Mouse (Mus musculus): ENCODE measurements at regions not wholly inside any gene's neighbourhood (a gene's known extent, or its start where the extent isn't known, plus 50 kb on each side); places are given as distances from the start of the nearest gene placed in this dataset.

- no peak overlapping the region for H3K27ac ChIP-seq (replicated peaks; ENCODE audit: low read depth, low read length)
- H3K4me2 ChIP-seq (ENCODE audit: low read depth, low read length): no peak overlapping the region
- no peak for ATAC-seq (replicated peaks; ENCODE audit: insufficient number of reproducible peaks, low FRiP score, low TSS enrichment, low read depth)
- WGBS: 82% methylated on average over 2 of the region's 2 CpGs
- no peaks in the 10 kb centered on the region for H3K9me3 ChIP-seq (replicated peaks; ENCODE audit: control insufficient read depth, low read length)
- H3K4me1 ChIP-seq (ENCODE audit: control insufficient read depth, insufficient read depth, low read length): no peaks in the 10 kb centered on the region
- no peak overlapping the region for H3K9ac ChIP-seq (replicated peaks; ENCODE audit: low read length)
- no peak overlapping the region for H3K4me3 ChIP-seq (ENCODE audit: low read depth, low read length)
- DNase-seq (ENCODE audit: low spot score): no peak
- H3K27me3 ChIP-seq (ENCODE audit: control insufficient read depth, insufficient read depth, low read length): no peaks in the 10 kb centered on the region
- H3K36me3 ChIP-seq (replicated peaks; ENCODE audit: control insufficient read depth, insufficient read depth, low read depth, low read length): no peaks in the 10 kb centered on the region
Measured at GRCm38 (mm10) chr12:67332483-67332998, 110.2 kb upstream of the Mdga2 start.

- Histone ChIP-seq H3K27me3 (ENCODE audit: control insufficient read depth, insufficient read depth, low read length) (no peaks in the 10 kb centered on the region), H3K27ac (replicated peaks; ENCODE audit: low read depth, low read length) (no peak overlapping the region), H3K4me3 (ENCODE audit: low read depth, low read length) (no peak overlapping the region), H3K9ac (replicated peaks; ENCODE audit: low read length) (no peak overlapping the region), H3K4me2 (ENCODE audit: low read depth, low read length) (no peak overlapping the region), H3K4me1 (ENCODE audit: control insufficient read depth, insufficient read depth, low read length) (no peaks in the 10 kb centered on the region), H3K9me3 (replicated peaks; ENCODE audit: control insufficient read depth, low read length) (no peaks in the 10 kb centered on the region), H3K36me3 (replicated peaks; ENCODE audit: control insufficient read depth, insufficient read depth, low read depth, low read length) (no peaks in the 10 kb centered on the region)
- ATAC-seq (replicated peaks; ENCODE audit: insufficient number of reproducible peaks, low FRiP score, low TSS enrichment, low read depth) (no peak), DNase-seq (ENCODE audit: low spot score) (no peak)
- 75% methylated on average over 2 of the region's 2 CpGs for WGBS
Measured at GRCm38 (mm10) chr12:67326326-67326725, 104.0 kb upstream of the Mdga2 start.

GRCm38 (mm10) chr12:67325799-67326198 is 103.5 kb upstream of the Mdga2 start:
- no peaks in the 10 kb centered on the region for H3K9me3 ChIP-seq (replicated peaks; ENCODE audit: control insufficient read depth, low read length)
- H3K9ac ChIP-seq (replicated peaks; ENCODE audit: low read length): no peak overlapping the region
- H3K27me3 ChIP-seq (ENCODE audit: control insufficient read depth, insufficient read depth, low read length): no peaks in the 10 kb centered on the region
- H3K4me1 ChIP-seq (ENCODE audit: control insufficient read depth, insufficient read depth, low read length): no peaks in the 10 kb centered on the region
- 77% methylated on average over 1 of the region's 1 CpGs for WGBS
- no peak overlapping the region for H3K27ac ChIP-seq (replicated peaks; ENCODE audit: low read depth, low read length)
- H3K4me3 ChIP-seq (ENCODE audit: low read depth, low read length): no peak overlapping the region
- no peak overlapping the region for H3K4me2 ChIP-seq (ENCODE audit: low read depth, low read length)
- no peak for ATAC-seq (replicated peaks; ENCODE audit: insufficient number of reproducible peaks, low FRiP score, low TSS enrichment, low read depth)
- no peaks in the 10 kb centered on the region for H3K36me3 ChIP-seq (replicated peaks; ENCODE audit: control insufficient read depth, insufficient read depth, low read depth, low read length)
- no peak for DNase-seq (ENCODE audit: low spot score)

GRCm38 (mm10) chr12:67325335-67325734 is 103.0 kb upstream of the Mdga2 start:
- ATAC-seq (replicated peaks; ENCODE audit: insufficient number of reproducible peaks, low FRiP score, low TSS enrichment, low read depth) (no peak), DNase-seq (ENCODE audit: low spot score) (no peak)
- Histone ChIP-seq H3K4me2 (ENCODE audit: low read depth, low read length) (no peak overlapping the region), H3K27ac (replicated peaks; ENCODE audit: low read depth, low read length) (no peak overlapping the region), H3K4me3 (ENCODE audit: low read depth, low read length) (no peak overlapping the region), H3K27me3 (ENCODE audit: control insufficient read depth, insufficient read depth, low read length) (no peaks in the 10 kb centered on the region), H3K4me1 (ENCODE audit: control insufficient read depth, insufficient read depth, low read length) (no peaks in the 10 kb centered on the region), H3K9ac (replicated peaks; ENCODE audit: low read length) (no peak overlapping the region), H3K9me3 (replicated peaks; ENCODE audit: control insufficient read depth, low read length) (no peaks in the 10 kb centered on the region), H3K36me3 (replicated peaks; ENCODE audit: control insufficient read depth, insufficient read depth, low read depth, low read length) (no peaks in the 10 kb centered on the region)
- WGBS: 65% methylated on average over 4 of the region's 4 CpGs

- no peaks in the 10 kb centered on the region for H3K36me3 ChIP-seq (replicated peaks; ENCODE audit: control insufficient read depth, insufficient read depth, low read depth, low read length)
- no peak overlapping the region for H3K9ac ChIP-seq (replicated peaks; ENCODE audit: low read length)
- no peak overlapping the region for H3K4me3 ChIP-seq (ENCODE audit: low read depth, low read length)
- ATAC-seq (replicated peaks; ENCODE audit: insufficient number of reproducible peaks, low FRiP score, low TSS enrichment, low read depth) (no peak), DNase-seq (ENCODE audit: low spot score) (no peak)
- no peaks in the 10 kb centered on the region for H3K27me3 ChIP-seq (ENCODE audit: control insufficient read depth, insufficient read depth, low read length)
- 80% methylated on average over 2 of the region's 2 CpGs for WGBS
- no peaks in the 10 kb centered on the region for H3K4me1 ChIP-seq (ENCODE audit: control insufficient read depth, insufficient read depth, low read length)
- no peaks in the 10 kb centered on the region for H3K9me3 ChIP-seq (replicated peaks; ENCODE audit: control insufficient read depth, low read length)
- H3K4me2 ChIP-seq (ENCODE audit: low read depth, low read length): no peak overlapping the region
- H3K27ac ChIP-seq (replicated peaks; ENCODE audit: low read depth, low read length): no peak overlapping the region
Measured at GRCm38 (mm10) chr12:67318687-67319086, 96.3 kb upstream of the Mdga2 start.

GRCm38 (mm10) chr12:67300245-67300644 is 77.9 kb upstream of the Mdga2 start:
- Histone ChIP-seq H3K9ac (replicated peaks; ENCODE audit: low read length) (no peak overlapping the region), H3K27me3 (ENCODE audit: control insufficient read depth, insufficient read depth, low read length) (no peaks in the 10 kb centered on the region), H3K4me1 (ENCODE audit: control insufficient read depth, insufficient read depth, low read length) (no peaks in the 10 kb centered on the region), H3K27ac (replicated peaks; ENCODE audit: low read depth, low read length) (no peak overlapping the region), H3K4me2 (ENCODE audit: low read depth, low read length) (no peak overlapping the region), H3K9me3 (replicated peaks; ENCODE audit: control insufficient read depth, low read length) (no peaks in the 10 kb centered on the region), H3K36me3 (replicated peaks; ENCODE audit: control insufficient read depth, insufficient read depth, low read depth, low read length) (no peaks in the 10 kb centered on the region), H3K4me3 (ENCODE audit: low read depth, low read length) (no peak overlapping the region)
- DNase-seq (ENCODE audit: low spot score): no peak
- WGBS: 100% methylated on average over 1 of the region's 1 CpGs
- ATAC-seq (replicated peaks; ENCODE audit: insufficient number of reproducible peaks, low FRiP score, low TSS enrichment, low read depth): no peak

- Histone ChIP-seq H3K4me2 (ENCODE audit: low read depth, low read length) (no peak overlapping the region), H3K4me1 (ENCODE audit: control insufficient read depth, insufficient read depth, low read length) (no peaks in the 10 kb centered on the region), H3K9me3 (replicated peaks; ENCODE audit: control insufficient read depth, low read length) (no peaks in the 10 kb centered on the region), H3K27me3 (ENCODE audit: control insufficient read depth, insufficient read depth, low read length) (no peaks in the 10 kb centered on the region), H3K4me3 (ENCODE audit: low read depth, low read length) (no peak overlapping the region), H3K36me3 (replicated peaks; ENCODE audit: control insufficient read depth, insufficient read depth, low read depth, low read length) (no peaks in the 10 kb centered on the region), H3K27ac (replicated peaks; ENCODE audit: low read depth, low read length) (no peak overlapping the region), H3K9ac (replicated peaks; ENCODE audit: low read length) (no peak overlapping the region)
- DNase-seq (ENCODE audit: low spot score) (no peak), ATAC-seq (replicated peaks; ENCODE audit: insufficient number of reproducible peaks, low FRiP score, low TSS enrichment, low read depth) (no peak)
- 79% methylated on average over 2 of the region's 2 CpGs for WGBS
Measured at GRCm38 (mm10) chr12:67290054-67290453, 67.7 kb upstream of the Mdga2 start.

- no peak overlapping the region for H3K4me2 ChIP-seq (ENCODE audit: low read depth, low read length)
- H3K4me1 ChIP-seq (ENCODE audit: control insufficient read depth, insufficient read depth, low read length): no peaks in the 10 kb centered on the region
- H3K36me3 ChIP-seq (replicated peaks; ENCODE audit: control insufficient read depth, insufficient read depth, low read depth, low read length): no peaks in the 10 kb centered on the region
- no peak overlapping the region for H3K27ac ChIP-seq (replicated peaks; ENCODE audit: low read depth, low read length)
- ATAC-seq (replicated peaks; ENCODE audit: insufficient number of reproducible peaks, low FRiP score, low TSS enrichment, low read depth) (no peak), DNase-seq (ENCODE audit: low spot score) (no peak)
- H3K9me3 ChIP-seq (replicated peaks; ENCODE audit: control insufficient read depth, low read length): no peaks in the 10 kb centered on the region
- no peak overlapping the region for H3K9ac ChIP-seq (replicated peaks; ENCODE audit: low read length)
- no peaks in the 10 kb centered on the region for H3K27me3 ChIP-seq (ENCODE audit: control insufficient read depth, insufficient read depth, low read length)
- H3K4me3 ChIP-seq (ENCODE audit: low read depth, low read length): no peak overlapping the region
Measured at GRCm38 (mm10) chr12:67272863-67273262, 50.5 kb upstream of the Mdga2 start.
